Mouse (Mus musculus) liver, postnatal 0 days (tissue): ENCODE results near the gene Eci3.

ENCODE experiments used
- CTCF ChIP-seq: sonication (generic); IDR thresholded peaks from 2 replicates; pipeline ENCODE4 v1.5.1; 2016; ENCODE audit warnings: antibody characterized with exemption, low read depth
- EP300 ChIP-seq: IDR thresholded peaks from 2 replicates; pipeline ENCODE4 v1.6.1; 2016; ENCODE audit warnings: antibody characterized with exemption, low read depth, mild to moderate bottlenecking

DNA sequence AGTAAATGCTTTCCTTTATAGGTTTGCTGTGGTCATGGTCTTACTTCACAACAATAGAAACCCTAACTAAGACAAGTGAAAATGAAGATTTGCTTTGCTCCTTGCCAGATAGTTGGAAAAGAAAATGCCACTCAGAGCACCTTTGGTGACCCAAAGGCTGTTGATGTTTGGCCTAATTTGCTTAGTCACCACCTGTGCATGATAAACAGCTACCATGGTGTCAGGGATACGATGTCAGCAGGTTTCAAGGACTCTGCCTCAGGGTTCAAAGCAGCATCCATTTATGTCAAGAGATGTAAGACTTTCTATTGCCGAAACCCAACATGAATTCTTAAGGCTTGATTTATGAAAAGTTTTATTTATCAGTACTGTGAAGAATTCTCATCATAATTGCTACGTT, 13.8 kb upstream of the Eci3 start:
- TF ChIP-seq CTCF (no peak), EP300 (no peak)
